Mouse (Mus musculus): ENCODE measurements around the gene Csf1. TPM values are rescaled to one million over a fixed set of nuclear protein-coding genes. Genes with fewer than 3 reads are reported as not detected.

Csf1 gene
- polyA plus RNA-seq, 1 experiment from 2014 or later, result 6.1 TPM

GRCm38 (mm10) chr3:107790766-107791303, 30.6 kb upstream of the Csf1 start:
- Histone ChIP-seq H3K4me3 (replicated peaks) (no peak overlapping the region), H3K27ac (no peak overlapping the region), H3K4me2 (no peak overlapping the region), H3K36me3 (replicated peaks) (no peaks in the 10 kb centered on the region), H3K4me1 (peaks cover 25% of the 10 kb centered on the region), H3K9me3 (no peaks in the 10 kb centered on the region), H3K9ac (no peak overlapping the region), H3K27me3 (peaks cover 7% of the 10 kb centered on the region; the same call in 1 of the 2 replicates)
- 87% methylated on average over 11 of the region's 11 CpGs for WGBS
- ATAC-seq (ENCODE audit: low FRiP score), result no peak

DNA sequence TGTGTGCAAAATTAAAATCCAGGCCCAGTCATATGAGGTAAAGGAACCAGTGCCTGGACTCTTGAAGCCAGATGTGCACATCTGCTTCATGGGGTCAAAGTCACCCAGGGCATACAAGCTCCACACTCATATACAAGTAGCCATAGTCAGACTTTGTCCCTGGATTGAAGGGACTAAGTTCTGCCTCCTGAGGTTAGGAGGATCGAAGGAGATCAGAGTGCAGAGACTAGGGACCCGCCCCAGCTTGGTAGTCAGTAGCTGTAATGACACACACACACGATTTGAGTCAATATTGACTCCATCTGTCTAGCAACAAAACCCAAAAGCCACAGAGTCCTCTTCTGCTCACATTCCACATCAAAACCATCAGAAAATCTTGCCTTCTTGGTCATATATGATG, 30.0 kb upstream of the Csf1 start:
- Histone ChIP-seq H3K4me1 (peaks cover 25% of the 10 kb centered on the region), H3K27me3 (peaks cover 7% of the 10 kb centered on the region; the same call in 1 of the 2 replicates), H3K9ac (no peak overlapping the region), H3K36me3 (replicated peaks) (no peaks in the 10 kb centered on the region), H3K9me3 (no peaks in the 10 kb centered on the region), H3K4me3 (replicated peaks) (no peak overlapping the region), H3K4me2 (no peak overlapping the region), H3K27ac (no peak overlapping the region)
- WGBS, result 90% methylated on average over 3 of the region's 3 CpGs
- ATAC-seq (ENCODE audit: low FRiP score), result no peak

DNA sequence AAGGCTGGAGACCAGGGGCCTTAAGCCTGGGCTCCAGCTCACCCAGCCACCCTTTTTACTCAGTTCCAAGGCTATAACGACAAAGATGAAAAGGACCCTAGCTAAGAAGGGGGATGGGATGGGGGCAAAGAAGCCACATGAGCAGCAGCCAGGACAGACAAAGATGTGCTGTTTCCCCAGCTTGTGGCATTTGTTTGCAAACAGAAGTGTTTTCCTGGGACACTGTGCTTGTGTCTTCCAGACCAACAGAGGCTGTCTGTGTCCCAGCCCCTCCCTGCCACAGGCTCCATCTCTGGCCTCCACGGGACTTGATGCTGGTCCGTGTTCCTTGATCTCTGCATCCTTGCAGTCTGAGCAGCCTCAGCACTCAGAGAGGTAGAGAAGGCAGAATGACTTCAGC, 28.6 kb upstream of the Csf1 start:
- 62% methylated on average over 3 of the region's 3 CpGs for WGBS

DNA sequence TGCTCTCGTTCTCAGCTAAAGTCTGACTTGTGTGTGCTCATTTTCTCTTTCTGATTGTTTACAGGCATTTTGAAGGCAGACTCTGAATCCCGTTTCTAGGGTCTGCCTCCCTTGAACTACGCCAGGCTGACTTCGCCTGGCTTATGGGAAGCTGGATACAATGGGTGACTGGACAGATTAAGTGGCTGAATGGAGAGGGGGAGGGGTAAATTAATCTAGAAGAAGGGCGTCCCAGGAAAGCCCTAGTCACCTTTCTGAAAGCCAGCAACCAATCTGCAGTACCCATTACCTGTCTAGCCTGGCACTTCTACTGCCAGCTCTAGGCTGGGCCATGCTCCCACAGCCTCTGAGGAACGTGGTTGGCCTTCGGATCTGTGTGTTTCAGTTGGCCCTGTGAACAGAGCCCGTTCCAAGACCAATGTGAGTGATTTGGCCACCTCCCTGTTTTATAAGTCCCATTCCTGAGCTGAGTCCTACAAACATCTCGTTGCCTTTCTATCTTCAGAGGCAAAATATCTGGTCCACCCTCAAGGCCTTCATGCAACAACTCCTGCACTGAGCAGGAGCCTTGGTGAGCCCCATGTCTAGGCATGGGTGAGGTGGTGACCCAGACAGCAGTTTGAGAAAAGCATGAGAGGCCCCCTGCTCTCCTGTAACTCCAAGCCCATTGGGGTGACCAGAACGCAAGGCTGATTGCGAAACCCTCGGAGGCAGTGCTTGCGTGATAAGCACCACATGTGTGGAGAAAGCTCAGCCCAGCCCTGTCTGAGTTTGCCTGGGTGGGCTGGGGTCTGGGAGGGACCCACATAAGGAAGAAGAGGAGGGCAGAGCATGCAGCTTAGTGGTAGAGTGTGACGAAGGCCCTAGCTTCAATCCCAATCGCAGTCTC, 27.6 kb upstream of the Csf1 start:
- Histone ChIP-seq H3K4me2 (no peak overlapping the region), H3K4me1 (peaks cover 13% of the 10 kb centered on the region), H3K27me3 (peaks cover 7% of the 10 kb centered on the region; the same call in 1 of the 2 replicates), H3K9ac (no peak overlapping the region), H3K9me3 (no peaks in the 10 kb centered on the region), H3K27ac (no peak overlapping the region), H3K4me3 (replicated peaks) (no peak overlapping the region), H3K36me3 (replicated peaks) (no peaks in the 10 kb centered on the region)
- no peak for ATAC-seq (ENCODE audit: low FRiP score)
- WGBS, result 58% methylated on average over 15 of the region's 15 CpGs

More for the DNA sequence above, 28.6 kb upstream of the Csf1 start:
- Histone ChIP-seq H3K27me3 (peaks cover 7% of the 10 kb centered on the region; the same call in 1 of the 2 replicates), H3K36me3 (replicated peaks) (no peaks in the 10 kb centered on the region), H3K4me2 (no peak overlapping the region), H3K4me3 (replicated peaks) (no peak overlapping the region), H3K9me3 (no peaks in the 10 kb centered on the region), H3K9ac (no peak overlapping the region), H3K4me1 (peaks cover 22% of the 10 kb centered on the region), H3K27ac (no peak overlapping the region)
- no peak for ATAC-seq (ENCODE audit: low FRiP score)

- Histone ChIP-seq H3K36me3 (replicated peaks) (no peaks in the 10 kb centered on the region), H3K4me3 (replicated peaks) (no peak overlapping the region), H3K4me1 (peaks cover 13% of the 10 kb centered on the region), H3K27me3 (peaks cover 7% of the 10 kb centered on the region; the same call in 1 of the 2 replicates), H3K27ac (no peak overlapping the region), H3K9me3 (no peaks in the 10 kb centered on the region), H3K9ac (no peak overlapping the region), H3K4me2 (no peak overlapping the region)
- ATAC-seq (ENCODE audit: low FRiP score), result no peak
- 40% methylated on average over 11 of the region's 11 CpGs for WGBS
Observed at GRCm38 (mm10) chr3:107786980-107787612, 26.8 kb upstream of the Csf1 start.

DNA sequence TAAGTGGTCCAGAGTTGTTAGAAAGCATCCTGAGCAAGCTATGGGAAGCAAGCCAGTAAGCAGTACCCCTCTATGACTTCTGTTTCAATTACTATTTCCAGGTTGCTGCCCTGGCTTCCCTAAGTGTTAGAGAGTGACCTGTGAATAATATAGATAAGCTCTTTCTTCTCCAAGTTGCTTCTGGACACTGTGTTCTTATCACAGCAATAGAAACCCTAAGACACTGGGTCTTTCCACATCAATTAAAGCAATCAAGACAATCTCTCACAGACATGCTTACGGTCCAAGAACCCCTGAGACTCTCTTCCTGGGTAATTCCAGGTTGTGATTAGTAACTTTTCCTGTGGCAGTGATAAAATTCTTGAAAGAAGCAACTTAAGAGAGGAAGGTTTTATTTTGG, 26.1 kb upstream of the Csf1 start:
- Histone ChIP-seq H3K9ac (no peak overlapping the region), H3K9me3 (no peaks in the 10 kb centered on the region), H3K4me3 (replicated peaks) (no peak overlapping the region), H3K27ac (no peak overlapping the region), H3K27me3 (peaks cover 7% of the 10 kb centered on the region; the same call in 1 of the 2 replicates), H3K4me1 (peaks cover 13% of the 10 kb centered on the region), H3K36me3 (replicated peaks) (no peaks in the 10 kb centered on the region), H3K4me2 (no peak overlapping the region)
- WGBS, result 98% methylated on average over 1 of the region's 1 CpGs
- ATAC-seq (ENCODE audit: low FRiP score), result no peak

GRCm38 (mm10) chr3:107785546-107785945, 25.3 kb upstream of the Csf1 start:
- Histone ChIP-seq H3K4me2 (no peak overlapping the region), H3K27me3 (peaks cover 7% of the 10 kb centered on the region; the same call in 1 of the 2 replicates), H3K4me3 (replicated peaks) (no peak overlapping the region), H3K27ac (no peak overlapping the region), H3K9ac (no peak overlapping the region), H3K36me3 (replicated peaks) (no peaks in the 10 kb centered on the region), H3K4me1 (peaks cover 13% of the 10 kb centered on the region), H3K9me3 (no peaks in the 10 kb centered on the region)
- WGBS, result 93% methylated on average over 4 of the region's 4 CpGs
- no peak for ATAC-seq (ENCODE audit: low FRiP score)

GRCm38 (mm10) chr3:107783315-107783714, 23.0 kb upstream of the Csf1 start:
- ATAC-seq (ENCODE audit: low FRiP score), result no peak
- 96% methylated on average over 3 of the region's 3 CpGs for WGBS

DNA sequence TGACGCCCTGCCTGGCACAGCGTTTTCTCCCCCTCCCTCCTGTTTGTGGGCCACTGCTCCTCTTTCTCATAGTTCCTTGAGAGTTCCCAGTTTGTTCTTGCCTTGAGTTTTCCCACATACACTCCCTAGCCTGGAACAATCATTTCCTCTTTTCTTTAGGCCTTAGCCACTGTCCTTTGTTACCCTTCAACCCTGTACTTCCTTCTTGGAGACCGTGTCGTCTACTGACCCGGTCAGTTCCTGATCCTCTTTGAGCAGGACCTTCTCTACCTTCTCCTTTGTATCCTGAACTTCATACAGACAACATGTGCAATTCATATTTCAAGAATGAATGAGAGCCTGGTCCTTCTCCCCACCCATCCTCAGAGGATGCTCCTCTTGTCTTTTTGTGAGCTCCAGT, 21.0 kb upstream of the Csf1 start:
- no peak overlapping the region for H3K4me2 ChIP-seq
- ATAC-seq (ENCODE audit: low FRiP score), result no peak
- no peak overlapping the region for H3K9ac ChIP-seq
- H3K4me3 ChIP-seq (replicated peaks), result no peak overlapping the region
- 92% methylated on average over 5 of the region's 5 CpGs for WGBS
- H3K36me3 ChIP-seq (replicated peaks), result no peaks in the 10 kb centered on the region
- no peak overlapping the region for H3K27ac ChIP-seq
- 0 out of 2 replicates have a peak, but pooled peaks cover under 1% of the 10 kb centered on the region for H3K27me3 ChIP-seq
- H3K4me1 ChIP-seq, result peaks cover 2% of the 10 kb centered on the region; the same call in 1 of the 2 replicates
- no peaks in the 10 kb centered on the region for H3K9me3 ChIP-seq

More at GRCm38 (mm10) chr3:107783315-107783714, 23.0 kb upstream of the Csf1 start:
- Histone ChIP-seq H3K9me3 (no peaks in the 10 kb centered on the region), H3K4me3 (replicated peaks) (no peak overlapping the region), H3K4me2 (no peak overlapping the region), H3K4me1 (peaks cover 13% of the 10 kb centered on the region), H3K36me3 (replicated peaks) (no peaks in the 10 kb centered on the region), H3K27ac (no peak overlapping the region), H3K27me3 (peaks cover under 1% of the 10 kb centered on the region; the same call in 1 of the 2 replicates), H3K9ac (no peak overlapping the region)

DNA sequence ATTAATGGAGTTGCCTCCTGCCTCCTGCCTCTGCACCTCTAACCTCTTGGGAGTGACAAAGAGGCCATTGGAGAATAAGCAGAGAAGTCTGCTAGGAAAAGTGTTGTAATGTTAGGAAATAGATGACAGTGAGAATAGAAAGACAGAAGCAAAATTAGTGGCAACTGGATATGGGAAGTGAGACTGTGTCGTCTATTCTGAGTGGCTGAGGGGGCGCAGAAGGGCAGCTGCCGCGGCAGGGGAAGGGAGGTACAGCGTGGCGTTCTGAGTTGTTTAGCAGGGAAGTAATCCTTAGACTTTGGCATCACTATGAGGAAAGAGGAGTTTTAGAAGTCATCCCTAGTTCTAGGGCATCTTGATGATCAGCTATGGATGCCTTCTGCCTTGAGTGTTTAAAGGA, 17.7 kb upstream of the Csf1 start:
- Histone ChIP-seq H3K36me3 (replicated peaks) (no peaks in the 10 kb centered on the region), H3K9ac (no peak overlapping the region), H3K4me1 (peaks cover 6% of the 10 kb centered on the region; the same call in 1 of the 2 replicates), H3K4me2 (no peak overlapping the region), H3K27me3 (peaks cover 4% of the 10 kb centered on the region; the same call in 1 of the 2 replicates), H3K27ac (no peak overlapping the region), H3K9me3 (no peaks in the 10 kb centered on the region), H3K4me3 (replicated peaks) (no peak overlapping the region)
- no peak for ATAC-seq (ENCODE audit: low FRiP score)
- WGBS, result 89% methylated on average over 6 of the region's 6 CpGs

- no peak for ATAC-seq (ENCODE audit: low FRiP score)
Observed at GRCm38 (mm10) chr3:107776295-107776694, 16.0 kb upstream of the Csf1 start.

GRCm38 (mm10) chr3:107775736-107776135, 15.5 kb upstream of the Csf1 start:
- Histone ChIP-seq H3K4me1 (peaks cover 6% of the 10 kb centered on the region; the same call in 1 of the 2 replicates), H3K9me3 (no peaks in the 10 kb centered on the region), H3K4me3 (replicated peaks) (no peak overlapping the region), H3K4me2 (no peak overlapping the region), H3K27ac (no peak overlapping the region), H3K9ac (no peak overlapping the region), H3K36me3 (replicated peaks) (no peaks in the 10 kb centered on the region), H3K27me3 (peaks cover 4% of the 10 kb centered on the region; the same call in 1 of the 2 replicates)
- no peak for ATAC-seq (ENCODE audit: low FRiP score)
- 36% methylated on average over 3 of the region's 3 CpGs for whole genome bisulfite sequencing

More at GRCm38 (mm10) chr3:107776295-107776694, 16.0 kb upstream of the Csf1 start:
- Histone ChIP-seq H3K36me3 (replicated peaks) (no peaks in the 10 kb centered on the region), H3K9me3 (no peaks in the 10 kb centered on the region), H3K4me1 (peaks cover 6% of the 10 kb centered on the region; the same call in 1 of the 2 replicates), H3K9ac (no peak overlapping the region), H3K4me3 (replicated peaks) (no peak overlapping the region), H3K27me3 (peaks cover 4% of the 10 kb centered on the region; the same call in 1 of the 2 replicates), H3K27ac (no peak overlapping the region), H3K4me2 (no peak overlapping the region)
- 20% methylated on average over 3 of the region's 3 CpGs for WGBS
